Mouse (Mus musculus) embryonic facial prominence, embryonic 13.5 days (tissue): ENCODE data around the gene Hist1h1a. TPM values are rescaled to one million over a fixed set of nuclear protein-coding genes. Genes with fewer than 3 reads are reported as not detected.
"Not testable (repeated sequence)": the region's sequence is repeated elsewhere in the genome, so short reads cannot be mapped to it uniquely, and the experiment has no call there.

Experiments used
- ATAC-seq: fragments of 200-750 bp; cut with Nextera tagmentation; 2 replicates; pipeline ENCODE4 v1.8.0; 2017; ENCODE audit warnings: low read depth; ENCODE audit not compliant: insufficient number of reproducible peaks, insufficient read depth, low FRiP score, low TSS enrichment
- H3K27ac ChIP-seq: fragments of 300-500 bp; sonication (generic); 2 replicates; pipeline ENCODE4 v1.5.1; 2015; ENCODE audit warnings: moderate library complexity, mild to moderate bottlenecking, inconsistent platforms
- H3K27me3 ChIP-seq: fragments of 300-500 bp; sonication (generic); 2 replicates; pipeline ENCODE4 v1.6.1; 2015; ENCODE audit warnings: mild to moderate bottlenecking, inconsistent platforms
- H3K36me3 ChIP-seq: fragments of 300-500 bp; sonication (generic); 2 replicates; pipeline ENCODE4 v1.6.1; 2015; ENCODE audit warnings: mild to moderate bottlenecking, inconsistent platforms
- H3K4me1 ChIP-seq: fragments of 300-500 bp; sonication (generic); 2 replicates; pipeline ENCODE4 v1.6.1; 2015; ENCODE audit warnings: inconsistent platforms
- H3K4me2 ChIP-seq: fragments of 300-500 bp; sonication (generic); 2 replicates; pipeline ENCODE4 v1.6.1; 2015; ENCODE audit warnings: moderate library complexity, mild to moderate bottlenecking, inconsistent platforms
- H3K4me3 ChIP-seq: fragments of 300-500 bp; sonication (generic); 2 replicates; pipeline ENCODE4 v1.5.1; 2015; ENCODE audit warnings: mild to moderate bottlenecking, inconsistent platforms
- H3K9ac ChIP-seq: fragments of 300-500 bp; sonication (generic); 2 replicates; pipeline ENCODE4 v1.6.1; 2015; ENCODE audit warnings: mild to moderate bottlenecking, inconsistent platforms
- H3K9me3 ChIP-seq: fragments of 300-500 bp; sonication (generic); 2 replicates; pipeline ENCODE4 v1.6.1; 2016; ENCODE audit warnings: inconsistent platforms
- WGBS: fragments of 180-500 bp; shearing (Covaris S2); methylation state at CpG from one replicate; pipeline ENCODE4 v1.1.7; 2015; ENCODE audit warnings: mixed read lengths; 5-methylcytosine and 5-hydroxymethylcytosine counted together
- polyA plus RNA-seq: library from polyadenylated mRNA; unstranded; fragments of >200 nt; fragmentation: Nextera tagmentation; extraction: Ambion mirVana; gene quantifications from 2 replicates; pipeline ENCODE4 v1.2.1, GENCODE M21; 2015

Gene Hist1h1a
- polyA plus RNA-seq, 1 experiment from 2014 or later, result 5.9 TPM

DNA sequence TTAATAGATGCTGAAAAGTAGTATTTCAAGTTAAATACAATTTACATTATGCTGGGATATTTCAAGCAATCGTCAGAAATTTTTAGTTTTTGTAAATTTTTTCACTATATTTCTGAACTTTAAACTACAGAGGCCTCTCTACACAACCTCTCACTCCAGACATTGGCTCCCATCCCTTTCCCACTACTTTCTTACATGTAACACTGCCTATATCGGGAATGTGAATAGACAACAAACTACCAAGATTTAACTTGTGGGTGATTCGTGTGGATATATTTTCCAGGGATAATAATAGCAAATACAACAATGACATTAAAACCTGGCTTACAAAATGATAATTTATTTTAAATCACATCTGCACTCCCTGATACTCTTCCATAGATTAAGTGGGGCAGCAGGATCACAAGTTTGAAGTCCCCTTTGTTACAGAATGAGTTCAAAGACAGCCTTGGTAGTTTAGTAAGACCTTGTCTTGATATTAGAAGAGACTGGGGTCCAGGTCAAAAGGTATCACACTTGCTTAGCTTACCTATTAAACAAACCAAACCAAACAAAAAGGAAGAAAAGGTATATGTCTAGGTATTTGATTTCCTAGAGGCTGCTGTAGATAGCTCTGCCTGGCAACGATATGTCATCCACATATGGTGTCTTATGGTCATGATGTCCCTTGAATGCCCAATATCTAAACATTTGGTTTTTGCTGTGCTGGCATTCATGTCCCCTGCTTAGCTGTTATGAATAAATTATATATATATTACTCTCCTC, 10.0 kb upstream of the Hist1h1a start:
- Histone ChIP-seq H3K9me3 (no peaks in the 10 kb centered on the region), H3K4me3 (peak overlapping the region; percentile 42), H3K4me1 (peaks cover 12% of the 10 kb centered on the region; the same call in 1 of the 2 replicates), H3K27me3 (no peaks in the 10 kb centered on the region), H3K27ac (peak overlapping the region; percentile 68), H3K36me3 (no peaks in the 10 kb centered on the region), H3K9ac (no peak overlapping the region), H3K4me2 (peak overlapping the region; percentile 67)
- no peak for ATAC-seq
- 53% methylated on average over 4 of the region's 4 CpGs for WGBS

GRCm38 (mm10) chr13:23755000-23755399, 8.5 kb upstream of the Hist1h1a start:
- no peak overlapping the region for H3K4me3 ChIP-seq
- H3K27me3 ChIP-seq, result no peaks in the 10 kb centered on the region
- ATAC-seq, result no peak
- H3K27ac ChIP-seq, result 0 out of 2 replicates have a peak overlapping the region, but pooled peaks have one; percentile 11
- no peaks in the 10 kb centered on the region for H3K9me3 ChIP-seq
- no peak overlapping the region for H3K9ac ChIP-seq
- peaks cover 11% of the 10 kb centered on the region for H3K4me1 ChIP-seq
- H3K4me2 ChIP-seq, result no peak overlapping the region
- H3K36me3 ChIP-seq, result no peaks in the 10 kb centered on the region

DNA sequence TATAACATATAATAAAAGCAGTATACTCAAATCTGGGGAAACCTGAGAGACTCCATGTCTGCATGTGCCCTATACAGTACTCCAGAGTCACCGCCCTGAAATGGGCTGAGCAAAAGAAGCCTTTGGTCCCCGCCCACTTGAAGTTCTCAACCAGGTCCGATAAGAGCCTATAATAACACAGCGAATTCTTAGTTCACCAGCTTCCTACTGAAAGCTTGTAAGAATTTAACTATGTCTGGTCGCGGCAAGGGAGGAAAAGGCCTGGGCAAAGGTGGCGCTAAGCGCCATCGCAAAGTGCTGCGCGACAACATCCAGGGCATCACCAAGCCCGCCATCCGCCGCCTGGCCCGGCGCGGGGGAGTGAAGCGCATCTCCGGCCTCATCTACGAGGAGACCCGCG, 6.7 kb upstream of the Hist1h1a start, which contains the start of gene Hist1h4b:
Hist1h4b (plus strand) TSS at position 224 of the 400 bp plus-strand sequence.
- Histone ChIP-seq H3K36me3 (no peaks in the 10 kb centered on the region), H3K9ac (peak within 1 kb of the TSS; percentile 77), H3K4me1 (peaks cover 17% of the 10 kb centered on the region), H3K27ac (peak within 1 kb of the TSS; percentile 94), H3K9me3 (no peaks in the 10 kb centered on the region), H3K4me3 (peak within 1 kb of the TSS; percentile 46), H3K4me2 (peak within 1 kb of the TSS; percentile 80), H3K27me3 (no peaks in the 10 kb centered on the region)
- WGBS, result 0% methylated on average over 19 of the region's 22 CpGs
- ATAC-seq, result peak; percentile 83

DNA sequence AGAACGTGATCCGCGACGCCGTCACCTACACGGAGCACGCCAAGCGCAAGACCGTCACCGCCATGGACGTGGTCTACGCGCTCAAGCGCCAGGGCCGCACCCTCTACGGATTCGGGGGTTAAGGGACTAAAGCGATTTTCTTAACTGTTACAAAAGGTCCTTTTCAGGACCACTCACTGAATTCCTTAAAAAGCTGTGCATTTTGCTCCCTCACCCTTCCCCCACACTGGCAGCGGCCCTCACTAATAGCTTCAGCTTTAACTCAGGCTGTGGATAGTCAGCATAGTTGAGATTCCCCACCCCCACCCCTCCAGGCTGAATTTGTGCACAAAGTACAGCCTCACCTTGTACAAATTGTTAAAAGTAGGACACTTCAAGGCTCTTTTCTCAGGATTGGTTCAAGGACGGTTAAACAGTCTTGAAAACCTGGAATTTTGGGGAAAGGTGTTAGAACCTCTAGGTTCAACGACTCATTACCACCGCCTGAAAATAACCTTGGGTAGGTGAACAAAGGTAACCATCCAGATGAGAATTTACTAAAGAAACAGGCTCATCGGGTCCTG, 6.2 kb upstream of the Hist1h1a start:
- no peaks in the 10 kb centered on the region for H3K27me3 ChIP-seq
- H3K9ac ChIP-seq, result peak overlapping the region; percentile 77
- no peak; the same call in 1 of the 2 replicates for ATAC-seq
- H3K9me3 ChIP-seq, result no peaks in the 10 kb centered on the region
- WGBS, result under 1% methylated on average over 16 of the region's 23 CpGs
- no peaks in the 10 kb centered on the region for H3K36me3 ChIP-seq
- H3K4me3 ChIP-seq, result peak overlapping the region; percentile 46
- peak overlapping the region; percentile 80 for H3K4me2 ChIP-seq
- H3K27ac ChIP-seq, result peak overlapping the region; percentile 94
- H3K4me1 ChIP-seq, result peaks cover 17% of the 10 kb centered on the region

- H3K9me3 ChIP-seq, result no peaks in the 10 kb centered on the region
- H3K4me3 ChIP-seq, result no peak overlapping the region
- H3K4me2 ChIP-seq, result peak overlapping the region; percentile 80
- 54% methylated on average over 3 of the region's 3 CpGs for WGBS
- H3K27ac ChIP-seq, result peak overlapping the region; percentile 94
- peaks cover 14% of the 10 kb centered on the region for H3K4me1 ChIP-seq
- no peaks in the 10 kb centered on the region for H3K36me3 ChIP-seq
- H3K9ac ChIP-seq, result no peak overlapping the region
- no peak for ATAC-seq
- H3K27me3 ChIP-seq, result no peaks in the 10 kb centered on the region
Observed at GRCm38 (mm10) chr13:23757921-23758320, 5.5 kb upstream of the Hist1h1a start.

DNA sequence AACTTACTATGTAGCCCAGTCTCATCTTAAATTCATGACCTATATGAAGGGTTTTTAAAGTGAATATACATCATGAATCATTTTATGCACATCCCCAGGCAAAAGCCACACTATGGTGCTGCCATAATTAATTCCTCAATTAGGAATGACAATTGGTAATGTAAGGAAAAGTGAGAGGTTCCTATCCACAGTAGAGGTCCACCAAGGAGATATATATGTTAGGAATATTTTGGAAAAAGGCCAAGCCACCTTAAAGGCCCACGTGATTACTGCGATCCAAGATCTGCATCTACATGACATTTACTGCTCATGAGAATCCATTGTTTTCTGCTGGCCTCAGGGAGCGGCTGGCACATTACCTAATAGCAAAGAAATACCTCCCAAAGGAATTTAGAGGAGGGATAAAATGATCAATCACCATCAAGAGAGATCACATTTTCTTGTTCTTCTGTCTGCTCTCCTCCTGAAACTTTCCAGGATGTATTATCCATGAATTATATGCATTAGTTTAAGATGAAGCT, 4.2 kb upstream of the Hist1h1a start:
- H3K4me2 ChIP-seq, result 0 out of 2 replicates have a peak overlapping the region, but pooled peaks have one; percentile 92
- WGBS, result 79% methylated on average over 3 of the region's 3 CpGs
- H3K9me3 ChIP-seq, result no peaks in the 10 kb centered on the region
- H3K27me3 ChIP-seq, result no peaks in the 10 kb centered on the region
- H3K4me1 ChIP-seq, result peaks cover 18% of the 10 kb centered on the region
- H3K27ac ChIP-seq, result no peak overlapping the region
- no peak overlapping the region for H3K4me3 ChIP-seq
- no peak for ATAC-seq
- no peaks in the 10 kb centered on the region for H3K36me3 ChIP-seq
- no peak overlapping the region for H3K9ac ChIP-seq

DNA sequence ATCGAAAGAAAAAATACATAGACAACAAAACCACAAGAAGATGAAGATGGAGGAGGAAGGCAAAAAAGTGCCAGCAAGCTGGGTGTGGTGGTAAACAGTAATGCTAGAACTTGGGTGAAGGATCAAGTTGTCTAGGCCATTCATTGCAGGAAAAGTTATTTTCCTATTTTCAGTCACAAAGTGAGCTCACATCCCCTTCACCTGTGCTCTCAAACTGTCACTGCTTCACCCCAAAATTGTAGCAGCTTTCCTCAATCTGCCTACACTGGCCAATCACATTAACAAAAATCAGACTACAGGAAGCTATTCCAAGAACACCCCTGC, 3.6 kb upstream of the Hist1h1a start:
- 71% methylated on average over 1 of the region's 1 CpGs for WGBS
- peak overlapping the region; percentile 59 for H3K4me3 ChIP-seq
- H3K27me3 ChIP-seq, result no peaks in the 10 kb centered on the region

DNA sequence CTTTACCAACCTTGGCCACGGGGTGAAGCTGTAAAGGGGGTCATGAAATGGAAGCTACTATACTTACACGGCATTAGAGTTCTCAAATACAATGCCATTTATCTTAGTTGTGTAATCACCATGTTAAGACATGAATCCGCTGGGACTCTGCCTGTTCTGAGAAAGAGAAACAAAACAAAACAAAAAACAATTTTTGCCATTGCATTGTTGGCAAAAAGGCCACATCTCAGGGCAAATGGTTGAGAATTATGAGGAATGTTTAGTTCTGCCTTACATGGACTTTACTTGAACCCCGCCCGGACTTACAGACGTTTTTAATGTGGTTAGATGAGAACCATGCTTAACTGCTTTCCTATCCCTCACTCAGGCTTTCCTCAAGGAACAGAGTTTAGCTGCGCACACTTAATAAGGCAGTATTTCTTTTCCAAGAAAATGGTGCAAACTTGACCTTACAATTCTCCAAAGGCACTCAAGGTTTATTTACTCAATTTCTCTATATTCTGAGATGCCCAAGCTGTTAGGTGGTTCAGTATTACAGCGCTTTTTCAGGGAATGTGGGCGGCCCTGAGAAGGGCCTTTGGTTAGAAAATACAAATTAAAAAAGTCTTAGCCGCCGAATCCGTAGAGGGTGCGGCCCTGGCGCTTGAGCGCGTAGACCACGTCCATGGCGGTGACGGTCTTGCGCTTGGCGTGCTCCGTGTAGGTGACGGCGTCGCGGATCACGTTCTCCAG, 3.1 kb upstream of the Hist1h1a start:
- H3K9me3 ChIP-seq, result no peaks in the 10 kb centered on the region
- WGBS, result under 1% methylated on average over 24 of the region's 27 CpGs
- peak overlapping the region; percentile 95 for H3K27ac ChIP-seq

More for the DNA sequence above, 3.6 kb upstream of the Hist1h1a start:
- peak overlapping the region; percentile 92 for H3K4me2 ChIP-seq
- H3K36me3 ChIP-seq, result no peaks in the 10 kb centered on the region
- H3K4me1 ChIP-seq, result peaks cover 21% of the 10 kb centered on the region
- H3K9ac ChIP-seq, result peak overlapping the region; percentile 72
- ATAC-seq, result no peak
- H3K27ac ChIP-seq, result peak overlapping the region; percentile 95
- no peaks in the 10 kb centered on the region for H3K9me3 ChIP-seq

DNA sequence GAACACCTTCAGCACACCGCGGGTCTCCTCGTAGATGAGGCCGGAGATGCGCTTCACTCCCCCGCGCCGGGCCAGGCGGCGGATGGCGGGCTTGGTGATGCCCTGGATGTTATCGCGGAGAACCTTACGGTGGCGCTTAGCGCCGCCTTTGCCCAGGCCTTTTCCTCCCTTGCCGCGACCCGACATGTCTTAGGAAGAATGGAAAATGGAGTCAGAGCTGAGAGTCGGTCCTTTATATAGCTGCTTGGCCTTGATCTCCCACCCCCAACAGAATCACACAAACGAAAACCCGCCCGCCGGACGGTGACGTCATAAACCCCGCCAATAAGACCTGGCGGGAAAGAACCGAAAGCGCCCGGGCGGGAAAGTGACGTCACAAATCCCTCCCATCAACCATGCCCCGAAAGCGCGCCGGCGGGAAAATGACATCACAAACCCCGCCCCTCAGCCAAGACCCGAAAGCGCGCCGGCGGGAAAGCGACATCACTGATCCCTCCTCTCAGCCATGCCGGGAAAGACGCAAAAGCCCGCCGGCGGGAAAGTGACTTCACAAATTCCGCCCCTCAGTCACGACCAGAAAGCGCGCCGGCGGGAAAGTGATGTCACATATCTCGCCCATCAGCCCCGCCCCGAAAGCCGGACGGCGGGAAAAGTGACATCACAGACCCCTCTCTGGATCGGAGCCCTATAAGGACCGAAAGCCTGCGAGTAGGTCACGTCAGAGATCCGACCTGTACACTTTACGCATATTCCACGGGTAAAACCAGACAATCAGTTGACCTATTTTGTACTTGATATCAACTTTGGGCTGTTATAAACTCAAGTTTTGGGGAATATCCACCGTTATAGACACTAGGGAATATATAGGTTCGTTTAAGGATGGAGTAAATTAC, 2.2 kb upstream of the Hist1h1a start, which contains the start of gene Hist1h4a:
Hist1h4a (minus strand) TSS at position 259 of the 893 bp plus-strand sequence.
- no peaks in the 10 kb centered on the region for H3K27me3 ChIP-seq
- peak; percentile 70 for ATAC-seq
- WGBS, result under 1% methylated on average over 65 of the region's 72 CpGs
- H3K9me3 ChIP-seq, result no peaks in the 10 kb centered on the region
- peaks cover 21% of the 10 kb centered on the region for H3K4me1 ChIP-seq
- peak within 1 kb of the TSS; percentile 92 for H3K4me2 ChIP-seq
- H3K36me3 ChIP-seq, result no peaks in the 10 kb centered on the region
- H3K27ac ChIP-seq, result peak within 1 kb of the TSS; percentile 95
- H3K4me3 ChIP-seq, result peak within 1 kb of the TSS; percentile 59
- peak within 1 kb of the TSS; percentile 72 for H3K9ac ChIP-seq

More for the DNA sequence above, 3.1 kb upstream of the Hist1h1a start:
- peak overlapping the region; percentile 92 for H3K4me2 ChIP-seq
- peak overlapping the region; percentile 59 for H3K4me3 ChIP-seq
- H3K9ac ChIP-seq, result peak overlapping the region; percentile 72
- no peaks in the 10 kb centered on the region for H3K27me3 ChIP-seq
- H3K4me1 ChIP-seq, result peaks cover 21% of the 10 kb centered on the region
- ATAC-seq, result no peak
- no peaks in the 10 kb centered on the region for H3K36me3 ChIP-seq

DNA sequence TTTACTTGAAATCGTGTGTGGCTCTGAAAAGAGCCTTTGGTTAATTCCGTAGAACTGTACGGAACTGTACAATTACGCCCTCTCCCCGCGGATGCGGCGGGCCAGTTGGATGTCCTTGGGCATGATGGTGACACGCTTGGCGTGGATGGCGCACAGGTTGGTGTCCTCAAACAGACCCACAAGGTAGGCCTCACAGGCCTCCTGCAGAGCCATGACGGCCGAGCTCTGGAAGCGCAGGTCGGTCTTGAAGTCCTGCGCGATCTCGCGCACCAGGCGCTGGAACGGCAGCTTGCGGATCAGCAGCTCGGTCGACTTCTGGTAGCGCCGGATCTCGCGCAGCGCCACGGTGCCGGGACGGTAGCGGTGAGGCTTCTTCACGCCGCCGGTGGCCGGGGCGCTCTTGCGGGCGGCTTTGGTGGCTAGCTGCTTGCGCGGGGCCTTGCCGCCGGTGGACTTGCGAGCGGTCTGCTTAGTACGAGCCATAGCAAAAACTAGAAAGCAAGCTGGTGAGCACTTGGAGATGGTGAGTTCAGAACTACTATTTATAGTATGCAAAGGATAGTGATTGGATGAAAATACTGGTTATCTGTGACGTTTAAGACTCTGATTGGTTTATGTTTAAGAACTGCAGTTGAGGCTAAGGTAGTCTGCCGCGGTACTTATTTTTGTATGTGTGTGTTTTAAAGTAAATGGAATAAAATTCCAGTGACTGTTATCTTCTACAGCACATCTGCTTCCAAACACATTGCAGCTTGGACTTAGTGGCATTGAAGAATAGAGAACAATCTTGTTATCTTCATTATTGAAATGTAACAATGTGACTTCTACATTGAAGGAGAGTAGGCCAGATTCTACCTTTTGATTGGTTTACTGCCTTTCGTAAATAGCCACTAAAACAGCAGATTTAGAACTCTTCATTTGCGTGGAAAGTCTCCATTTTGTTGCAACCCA, 1.3 kb upstream of the Hist1h1a start, which contains the start of gene Hist1h3a:
Hist1h3a (minus strand) TSS at position 516 of the 951 bp plus-strand sequence.
- not testable (repeated sequence) for H3K36me3 ChIP-seq, H3K27me3 ChIP-seq, H3K9me3 ChIP-seq
- WGBS, result under 1% methylated on average over 32 of the region's 52 CpGs
- H3K4me1 ChIP-seq, result peaks cover 21% of the 10 kb centered on the region
- H3K4me3 ChIP-seq, result peak within 1 kb of the TSS; percentile 59
- peak within 1 kb of the TSS; percentile 71 for H3K9ac ChIP-seq
- H3K27ac ChIP-seq, result peak within 1 kb of the TSS; percentile 95
- H3K4me2 ChIP-seq, result peak within 1 kb of the TSS; percentile 92
- ATAC-seq, result peak; percentile 44
